ENCODE assay signal across 26 mouse cellular contexts in the genomic region with DNA sequence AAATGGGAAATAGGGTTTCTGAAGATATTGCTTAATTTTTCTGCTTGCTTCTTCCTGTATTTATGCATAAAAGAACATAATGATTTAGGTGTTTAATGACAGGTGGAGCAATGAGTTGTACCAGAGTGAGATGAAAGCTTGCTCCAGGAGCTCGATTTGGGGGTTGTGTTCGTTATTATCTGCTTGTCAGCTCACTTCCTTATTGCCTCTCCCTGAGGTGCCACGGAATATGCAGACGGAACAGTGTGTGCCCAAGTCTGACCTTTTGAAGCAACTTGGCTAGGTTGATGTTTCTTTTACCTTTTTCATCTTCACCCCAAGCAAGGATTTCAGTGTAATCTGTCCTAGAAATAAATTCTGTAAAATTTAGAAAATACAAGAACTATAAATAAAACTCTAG.
DNase-seq lines count a peak whose midpoint lies in the region; ATAC-seq and TF ChIP-seq lines count a peak whose summit lies in the region.
"Had no signal": no experiment of that assay in that cellular context is flagged by ENCODE, and none has a peak within 500 bp of the region (broad histone marks: within the 10 kb centered on the region; RNA-seq: fewer than 3 reads in every experiment).

No protein-coding gene starts in this region.

- no peaks in the 10 kb centered on the region for H3K9me3 ChIP-seq in midbrain, embryonic 14.5 days (ENCODE audit: control insufficient read depth, low read length)
- no peaks in the 10 kb centered on the region for H3K9me3 ChIP-seq in midbrain, embryonic 16.5 days (replicated peaks; ENCODE audit: control insufficient read depth, low read length, poor library complexity, severe bottlenecking)
- no peaks in the 10 kb centered on the region for H3K9me3 ChIP-seq in intestine, postnatal 0 days (ENCODE audit: control insufficient read depth)
- H3K9me3 ChIP-seq: embryonic facial prominence, embryonic 12.5 days; forebrain, embryonic 10.5 days; hindbrain, embryonic 10.5 days; midbrain, embryonic 10.5 days had no signal

- no peak for ATAC-seq in midbrain, embryonic 14.5 days (ENCODE audit: low FRiP score, low TSS enrichment)
- ATAC-seq in midbrain, embryonic 16.5 days: no peak
- peak; percentile 63 for ATAC-seq in intestine, postnatal 0 days
- ATAC-seq: activated CD4-positive, CD25-positive, alpha-beta regulatory T cell, adult 4 months had no signal

- peak; percentile 13 to 27 for DNase-seq in cerebellum, adult 18-20 months
- no peak for DNase-seq in cerebellum, postnatal 36 days
- DNase-seq in midbrain, embryonic 14.5 days: peak; percentile 31
- DNase-seq in adrenal gland, adult 8-10 months: no peak
- DNase-seq in urinary bladder, adult 18-20 months (ENCODE audit: low spot score in 2 of 2): no peak
- DNase-seq: adrenal gland, adult 2 months; cerebellum, adult 11-12 months; cerebellum, postnatal 25 days; gastrocnemius, postnatal 14 days; heart, postnatal 14 days; kidney, adult 18-20 months; kidney, postnatal 36 days; layer of hippocampus, adult 9-11 months; liver; lung, postnatal 14 days had no signal

- TF ChIP-seq CTCF in intestine, postnatal 0 days (IDR thresholded peaks at IDR 0.05; ENCODE audit: low read depth): no peak

- H3K36me3 ChIP-seq in midbrain, embryonic 14.5 days (ENCODE audit: control insufficient read depth, insufficient read depth, low read length): no peaks in the 10 kb centered on the region
- H3K36me3 ChIP-seq in midbrain, embryonic 16.5 days (ENCODE audit: control insufficient read depth, insufficient read depth, low read length): no peaks in the 10 kb centered on the region
- H3K36me3 ChIP-seq in intestine, postnatal 0 days (ENCODE audit: control insufficient read depth, insufficient read depth): no peaks in the 10 kb centered on the region
- H3K36me3 ChIP-seq: embryonic facial prominence, embryonic 12.5 days; forebrain, embryonic 10.5 days; hindbrain, embryonic 10.5 days; midbrain, embryonic 10.5 days had no signal

- H3K9ac ChIP-seq in midbrain, embryonic 14.5 days (replicated peaks; ENCODE audit: low read length): no peak overlapping the region
- no peak overlapping the region for H3K9ac ChIP-seq in midbrain, embryonic 16.5 days (ENCODE audit: low read depth, low read length)
- H3K9ac ChIP-seq in intestine, postnatal 0 days (ENCODE audit: low read depth, low read length): no peak overlapping the region
- H3K9ac ChIP-seq: embryonic facial prominence, embryonic 12.5 days; liver, embryonic 14.5 days; lung, embryonic 14.5 days had no signal

- no peak overlapping the region for H3K27ac ChIP-seq in midbrain, embryonic 14.5 days (replicated peaks; ENCODE audit: low read depth, low read length)
- no peak overlapping the region for H3K27ac ChIP-seq in midbrain, embryonic 16.5 days (ENCODE audit: low read length)
- no peak overlapping the region for H3K27ac ChIP-seq in intestine, postnatal 0 days (ENCODE audit: low read depth, low read length)
- H3K27ac ChIP-seq: embryonic facial prominence, embryonic 12.5 days; forebrain, embryonic 10.5 days; hindbrain, embryonic 10.5 days; hindbrain, postnatal 0 days; liver, embryonic 14.5 days; midbrain, embryonic 10.5 days had no signal

- 24% methylated on average over 4 of the region's 4 CpGs for WGBS in midbrain, embryonic 14.5 days
- WGBS in midbrain, embryonic 16.5 days: 13% methylated on average over 4 of the region's 4 CpGs
- WGBS in intestine, postnatal 0 days: 22% methylated on average over 4 of the region's 4 CpGs

- no peaks in the 10 kb centered on the region for H3K27me3 ChIP-seq in midbrain, embryonic 14.5 days (ENCODE audit: control insufficient read depth, insufficient read depth, low read length)
- H3K27me3 ChIP-seq in midbrain, embryonic 16.5 days (ENCODE audit: control insufficient read depth, insufficient read depth, low read depth, low read length): no peaks in the 10 kb centered on the region
- H3K27me3 ChIP-seq in intestine, postnatal 0 days (replicated peaks; ENCODE audit: control insufficient read depth, insufficient read depth, low read length): no peaks in the 10 kb centered on the region
- H3K27me3 ChIP-seq: CH12.LX; embryonic facial prominence, embryonic 12.5 days had no signal

- no peak overlapping the region for H3K4me2 ChIP-seq in midbrain, embryonic 14.5 days (ENCODE audit: low read length)
- no peak overlapping the region for H3K4me2 ChIP-seq in midbrain, embryonic 16.5 days (ENCODE audit: low read length)
- no peak overlapping the region for H3K4me2 ChIP-seq in intestine, postnatal 0 days (replicated peaks; ENCODE audit: low read depth)
- H3K4me2 ChIP-seq: embryonic facial prominence, embryonic 12.5 days; lung, embryonic 14.5 days had no signal

- H3K4me1 ChIP-seq in midbrain, embryonic 14.5 days (ENCODE audit: control insufficient read depth, insufficient read depth, low read length): peaks cover 13% of the 10 kb centered on the region; the same call in 1 of the 2 replicates
- peaks cover 11% of the 10 kb centered on the region for H3K4me1 ChIP-seq in midbrain, embryonic 16.5 days (ENCODE audit: control insufficient read depth, insufficient read depth, low read length)
- no peaks in the 10 kb centered on the region for H3K4me1 ChIP-seq in intestine, postnatal 0 days (replicated peaks; ENCODE audit: control insufficient read depth, insufficient read depth, low read length)
- H3K4me1 ChIP-seq: embryonic facial prominence, embryonic 12.5 days had no signal

- H3K4me3 ChIP-seq in midbrain, embryonic 14.5 days (replicated peaks; ENCODE audit: low read depth, low read length): no peak overlapping the region
- H3K4me3 ChIP-seq in midbrain, embryonic 16.5 days (ENCODE audit: low read depth, low read length): no peak overlapping the region
- no peak overlapping the region for H3K4me3 ChIP-seq in intestine, postnatal 0 days (ENCODE audit: low read depth, low read length)
- H3K4me3 ChIP-seq: embryonic facial prominence, embryonic 12.5 days; forebrain, embryonic 10.5 days; hindbrain, embryonic 10.5 days; midbrain, embryonic 10.5 days had no signal

Comparison
In these comparisons a context has a peak if more than half of its experiments do, and no peak if none do; other contexts are left out.
1. DNase-seq: peak in cerebellum, adult 18-20 months (2 of 2) and midbrain, embryonic 14.5 days (single experiment); none in cerebellum, postnatal 36 days (0 of 2), adrenal gland, adult 8-10 months (single experiment) and urinary bladder, adult 18-20 months (0 of 2).